Mouse (Mus musculus): ENCODE results near the gene Fbrs.
"Not testable (repeated sequence)": the region's sequence is repeated elsewhere in the genome, so short reads cannot be mapped to it uniquely, and the experiment has no call there.

Fbrs gene

GRCm38 (mm10) chr7:127478635-127479317 lies at the start of gene Fbrs:
TSS of gene Fbrs (plus strand) at chr7:127479199.
- no peak for DNase-seq (ENCODE audit: low read depth, low spot score)

- no peak for DNase-seq (ENCODE audit: low read depth, low spot score)
Observed at GRCm38 (mm10) chr7:127435206-127435605, 43.8 kb upstream of the Fbrs start.

GRCm38 (mm10) chr7:127437724-127438123 lies 41.3 kb upstream of the Fbrs start:
- peak; percentile 38 for DNase-seq (ENCODE audit: low read depth, low spot score)

GRCm38 (mm10) chr7:127443976-127444375 lies 35.0 kb upstream of the Fbrs start:
- DNase-seq (ENCODE audit: low read depth, low spot score): no peak

- peak; percentile 97 for DNase-seq (ENCODE audit: low read depth, low spot score)
Observed at GRCm38 (mm10) chr7:127448521-127449300, 30.3 kb upstream of the Fbrs start, which contains the start of gene Zfp689. TSS of gene Zfp689 (minus strand) at chr7:127449158.

GRCm38 (mm10) chr7:127449966-127450365 lies 29.0 kb upstream of the Fbrs start:
- no peak for DNase-seq (ENCODE audit: low read depth, low spot score)

GRCm38 (mm10) chr7:127453056-127453455 lies 25.9 kb upstream of the Fbrs start:
- DNase-seq (ENCODE audit: low read depth, low spot score): no peak

GRCm38 (mm10) chr7:127454905-127455304 lies 24.1 kb upstream of the Fbrs start:
- DNase-seq (ENCODE audit: low read depth, low spot score): no peak

- not testable (repeated sequence) for DNase-seq (ENCODE audit: low read depth, low spot score)
Observed at GRCm38 (mm10) chr7:127458371-127459122, 20.5 kb upstream of the Fbrs start.

- DNase-seq (ENCODE audit: low read depth, low spot score): not testable (repeated sequence)
Observed at GRCm38 (mm10) chr7:127459311-127459710, 19.7 kb upstream of the Fbrs start, which contains the start of gene Prr14. TSS of gene Prr14 (plus strand) at chr7:127459611.

GRCm38 (mm10) chr7:127465191-127465590 lies 13.8 kb upstream of the Fbrs start:
- DNase-seq (ENCODE audit: low read depth, low spot score): no peak

GRCm38 (mm10) chr7:127465670-127466069 lies 13.3 kb upstream of the Fbrs start:
- not testable (repeated sequence) for DNase-seq (ENCODE audit: low read depth, low spot score)

- DNase-seq (ENCODE audit: low read depth, low spot score): no peak
Observed at GRCm38 (mm10) chr7:127466606-127467005, 12.4 kb upstream of the Fbrs start.

- peak; percentile 39 for DNase-seq (ENCODE audit: low read depth, low spot score)
Observed at GRCm38 (mm10) chr7:127470011-127470715, 8.8 kb upstream of the Fbrs start.

- peak; percentile 96 for DNase-seq (ENCODE audit: low read depth, low spot score)
Observed at GRCm38 (mm10) chr7:127470743-127471645, 8.0 kb upstream of the Fbrs start.

- DNase-seq (ENCODE audit: low read depth, low spot score): peak; percentile 58
Observed at GRCm38 (mm10) chr7:127471646-127472010, 7.4 kb upstream of the Fbrs start.

GRCm38 (mm10) chr7:127472060-127472459 lies 6.9 kb upstream of the Fbrs start:
- DNase-seq (ENCODE audit: low read depth, low spot score): no peak

GRCm38 (mm10) chr7:127473705-127474104 lies 5.3 kb upstream of the Fbrs start:
- DNase-seq (ENCODE audit: low read depth, low spot score): no peak

- DNase-seq (ENCODE audit: low read depth, low spot score): no peak
Observed at GRCm38 (mm10) chr7:127474378-127475070, 4.5 kb upstream of the Fbrs start.

All from CD4-positive helper T cell, adult 2 months (primary cell).